Mouse (Mus musculus): ENCODE measurements around the gene Mcl1.

DNA sequence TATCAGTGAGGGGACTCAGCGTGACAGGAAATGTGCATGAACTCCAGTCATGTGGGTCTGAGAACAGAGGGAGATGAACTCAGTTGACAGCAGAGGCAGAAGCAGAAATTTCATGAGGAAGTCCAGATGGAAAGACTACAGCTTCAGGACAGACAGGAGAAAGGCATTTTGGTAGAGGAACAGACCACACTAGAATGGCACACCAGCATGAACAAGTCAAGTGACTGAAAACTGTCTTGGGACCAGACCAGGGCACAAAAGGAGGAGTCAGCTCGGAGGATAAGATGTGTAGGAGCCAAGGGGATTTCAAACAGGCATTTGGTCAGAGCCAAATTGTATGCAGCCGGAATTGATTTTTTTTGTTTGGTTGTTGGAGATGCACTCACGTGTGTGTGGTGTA is 23.0 kb upstream of the Mcl1 start:
- TF ChIP-seq CTCF (conservative IDR thresholded peaks at IDR 0.05; ENCODE audit: low read length), result no peak
- TF ChIP-seq NANOG (IDR thresholded peaks at IDR 0.05; ENCODE audit: borderline replicate concordance, low read length), result no peak

All from E14TG2a.4 (cell line).